Mouse (Mus musculus) gastrocnemius, postnatal 14 days (tissue): ENCODE results near the gene Copb1. TPM values are rescaled to one million over a fixed set of nuclear protein-coding genes. Genes with fewer than 3 reads are reported as not detected.
"Not testable (repeated sequence)": the region's sequence is repeated elsewhere in the genome, so short reads cannot be mapped to it uniquely, and the experiment has no call there.

ENCODE experiments used
- DNase-seq: peaks from one replicate; pipeline ENCODE4 v3.0.0; 2021; ENCODE audit warnings: mixed read lengths
- intact Hi-C: fragments of 180-260 bp; cut with DNase I; formaldehyde crosslinking; loops from one replicate; pipeline ENCODE4 v1.15.1; 2025; ENCODE audit warnings: low total_unique reads
- total RNA-seq, 2 experiments: library from RNA; stranded (reverse); gene quantifications; 2 replicates each; pipeline ENCODE4 v1.2.3; 2021

Copb1 gene
- total RNA-seq, 2 experiments from 2014 or later: 29.2 to 37.5 TPM

GRCm38 (mm10) chr7:114231857-114232256 is 22.7 kb downstream of the Copb1 start:
- intact Hi-C loops: no loop called here
- DNase-seq: no peak

GRCm38 (mm10) chr7:114226521-114226920 is 28.0 kb downstream of the Copb1 start:
- intact Hi-C loops: no loop called here
- DNase-seq: no peak

GRCm38 (mm10) chr7:114220433-114220832 is 34.1 kb downstream of the Copb1 start:
- intact Hi-C loops: no loop called here
- DNase-seq: no peak

- DNase-seq: no peak
- intact Hi-C loops: no loop called here
Observed at GRCm38 (mm10) chr7:114216908-114217307, 37.6 kb downstream of the Copb1 start.

GRCm38 (mm10) chr7:114214385-114214784 is 40.1 kb downstream of the Copb1 start:
- no peak for DNase-seq
- intact Hi-C loops: loop anchor here (5.0 kb wide), 1 partner anchor 147 kb away; no protein-coding TSS in a partner anchor

- no peak for DNase-seq
Observed at GRCm38 (mm10) chr7:114213537-114213936, 41.0 kb downstream of the Copb1 start.

GRCm38 (mm10) chr7:114210618-114211017 is 43.9 kb downstream of the Copb1 start:
- DNase-seq: no peak
- intact Hi-C loops: loop anchor here (5.0 kb wide), 1 partner anchor 143 kb away; no protein-coding TSS in a partner anchor

More at GRCm38 (mm10) chr7:114213537-114213936, 41.0 kb downstream of the Copb1 start:
- intact Hi-C loops: loop anchor here (5.0 kb wide), 1 partner anchor 146 kb away; no protein-coding TSS in a partner anchor

- intact Hi-C loops: loop anchor here (5.0 kb wide), 1 partner anchor 143 kb away; no protein-coding TSS in a partner anchor
- no peak for DNase-seq
Observed at GRCm38 (mm10) chr7:114209841-114210240, 44.7 kb downstream of the Copb1 start.

- intact Hi-C loops: no loop called here
- no peak for DNase-seq
Observed at GRCm38 (mm10) chr7:114203491-114204359, 50.8 kb downstream of the Copb1 start.

GRCm38 (mm10) chr7:114202972-114203404 is 51.5 kb downstream of the Copb1 start:
- DNase-seq: no peak
- intact Hi-C loops: no loop called here

GRCm38 (mm10) chr7:114200651-114201050 is 53.9 kb downstream of the Copb1 start:
- intact Hi-C loops: no loop called here
- DNase-seq: no peak

- intact Hi-C loops: no loop called here
- DNase-seq: no peak
Observed at GRCm38 (mm10) chr7:114199428-114200110, 54.9 kb downstream of the Copb1 start.

- intact Hi-C loops: no loop called here
- DNase-seq: no peak
Observed at GRCm38 (mm10) chr7:114198252-114198651, 56.3 kb downstream of the Copb1 start.

- DNase-seq, intact Hi-C loops: not testable (repeated sequence)
Observed at GRCm38 (mm10) chr7:114196588-114196987, 57.9 kb downstream of the Copb1 start.

GRCm38 (mm10) chr7:114194788-114195187 is 59.7 kb downstream of the Copb1 start:
- intact Hi-C loops, DNase-seq: not testable (repeated sequence)

- DNase-seq: no peak
- intact Hi-C loops: no loop called here
Observed at GRCm38 (mm10) chr7:114194224-114194623, 60.3 kb downstream of the Copb1 start.

- no peak for DNase-seq
- intact Hi-C loops: no loop called here
Observed at GRCm38 (mm10) chr7:114193284-114194067, 61.0 kb downstream of the Copb1 start.

- intact Hi-C loops: no loop called here
- no peak for DNase-seq
Observed at GRCm38 (mm10) chr7:114192581-114192980, 61.9 kb downstream of the Copb1 start.

GRCm38 (mm10) chr7:114183416-114183815 is 71.1 kb downstream of the Copb1 start:
- intact Hi-C loops: no loop called here
- DNase-seq: no peak

GRCm38 (mm10) chr7:114182708-114183107 is 71.8 kb downstream of the Copb1 start:
- intact Hi-C loops: no loop called here
- no peak for DNase-seq
